Mouse (Mus musculus) embryonic fibroblast, embryonic 13.5 days (primary cell): ENCODE measurements around the gene Actl6b.

Source experiments
- CTCF ChIP-seq: IDR thresholded peaks from 2 replicates; pipeline ENCODE4 v1.5.1; 2011; ENCODE audit warnings: mild to moderate bottlenecking, control low read depth, low read length, moderate library complexity, borderline replicate concordance; ENCODE audit not compliant: insufficient read depth
- POLR2A ChIP-seq: IDR thresholded peaks from 2 replicates; pipeline ENCODE4 v1.6.1; 2011; ENCODE audit warnings: low read depth, mild to moderate bottlenecking, control low read depth, low read length, moderate library complexity

DNA sequence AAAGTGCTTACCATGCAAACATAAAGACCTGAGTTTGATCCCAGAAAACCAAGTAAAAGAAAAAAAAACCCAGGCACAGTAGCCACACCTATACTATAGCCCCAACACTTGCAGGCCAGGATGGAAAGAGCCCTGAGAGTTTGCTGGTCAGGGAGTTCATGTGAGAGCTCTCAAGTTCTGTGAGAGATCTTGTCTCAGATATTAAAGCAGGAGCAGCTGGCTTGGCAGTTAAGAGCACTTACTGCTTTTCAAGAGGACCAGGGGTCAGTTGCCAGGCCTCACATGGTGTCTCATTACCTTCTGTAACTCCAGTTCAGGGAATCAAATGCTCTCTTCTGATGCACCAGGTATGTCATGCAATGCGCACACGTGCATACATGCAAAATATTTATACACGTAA lies 18.6 kb upstream of the Actl6b start:
- TF ChIP-seq POLR2A (no peak), CTCF (no peak)
